Mouse (Mus musculus) liver, adult 2 months (tissue): ENCODE data around the gene Ror1. TPM values are rescaled to one million over a fixed set of nuclear protein-coding genes. Genes with fewer than 3 reads are reported as not detected.
A peak's percentile ranks its signal among the peaks of the same experiment; 100 is the strongest.

Experiments used
- DNase-seq: peaks from one replicate; pipeline ENCODE4 v3.0.0-alpha.2; 2011; ENCODE audit warnings: low read depth, low spot score; ENCODE audit errors: extremely low read depth
- H3K27ac ChIP-seq: fragments of 200-500 bp; replicated peaks from 2 replicates; pipeline ENCODE4 v1.5.1; 2012; ENCODE audit warnings: low read depth, mild to moderate bottlenecking, control low read depth, inconsistent platforms, low read length; ENCODE audit not compliant: insufficient read depth
- H3K27me3 ChIP-seq: fragments of 200-500 bp; 2 replicates; pipeline ENCODE4 v1.6.1; 2012; ENCODE audit warnings: mild to moderate bottlenecking, moderate library complexity, low read length, inconsistent platforms; ENCODE audit not compliant: control insufficient read depth, insufficient read depth
- H3K36me3 ChIP-seq: fragments of 200-500 bp; 2 replicates; pipeline ENCODE4 v1.6.1; 2012; ENCODE audit warnings: low read length, inconsistent platforms; ENCODE audit not compliant: control insufficient read depth, insufficient read depth
- H3K4me1 ChIP-seq: fragments of 200-500 bp; 2 replicates; pipeline ENCODE4 v1.6.1; 2011; ENCODE audit warnings: low read length; ENCODE audit not compliant: control insufficient read depth, insufficient read depth
- H3K4me3 ChIP-seq: fragments of 200-500 bp; 2 replicates; pipeline ENCODE4 v1.5.1; 2011; ENCODE audit warnings: low read depth, mild to moderate bottlenecking, control low read depth, low read length, moderate library complexity; ENCODE audit not compliant: insufficient read depth
- H3K79me2 ChIP-seq: fragments of 200-500 bp; 2 replicates; pipeline ENCODE4 v1.6.1; 2012; ENCODE audit warnings: inconsistent platforms, mild to moderate bottlenecking, low read length, moderate library complexity; ENCODE audit not compliant: control insufficient read depth, insufficient read depth
- H3K9ac ChIP-seq: fragments of 200-500 bp; 2 replicates; pipeline ENCODE4 v1.6.1; 2012; ENCODE audit warnings: low read depth, mild to moderate bottlenecking, control low read depth, inconsistent platforms, low read length
- CTCF ChIP-seq: fragments of 200-500 bp; IDR thresholded peaks from 2 replicates; pipeline ENCODE4 v1.5.1; 2011; ENCODE audit warnings: low read depth, low read length, control low read depth
- POLR2A ChIP-seq: fragments of 200-500 bp; IDR thresholded peaks from 2 replicates; pipeline ENCODE4 v1.6.1; 2011; ENCODE audit warnings: low read length, control low read depth; ENCODE audit not compliant: insufficient read depth; ENCODE audit errors: extremely low read depth
- WGBS: fragments of 180-500 bp; shearing (Covaris S2); methylation state at CpG from one replicate; pipeline ENCODE4 v1.1.7; 2018; 5-methylcytosine and 5-hydroxymethylcytosine counted together
- polyA plus RNA-seq: library from polyadenylated mRNA; depleted of rRNA; stranded (reverse); fragments of >200 nt; gene quantifications from 2 replicates; pipeline ENCODE4 v1.2.3, GENCODE M21; 2012
- total RNA-seq: library from RNA; depleted of rRNA; stranded (reverse); fragments of >200 nt; gene quantifications from 2 replicates; pipeline ENCODE4 v1.2.3, GENCODE M21; 2014

Gene Ror1
- total and polyA plus RNA-seq, 2 experiments = 0.56 to 1.4 TPM

DNA sequence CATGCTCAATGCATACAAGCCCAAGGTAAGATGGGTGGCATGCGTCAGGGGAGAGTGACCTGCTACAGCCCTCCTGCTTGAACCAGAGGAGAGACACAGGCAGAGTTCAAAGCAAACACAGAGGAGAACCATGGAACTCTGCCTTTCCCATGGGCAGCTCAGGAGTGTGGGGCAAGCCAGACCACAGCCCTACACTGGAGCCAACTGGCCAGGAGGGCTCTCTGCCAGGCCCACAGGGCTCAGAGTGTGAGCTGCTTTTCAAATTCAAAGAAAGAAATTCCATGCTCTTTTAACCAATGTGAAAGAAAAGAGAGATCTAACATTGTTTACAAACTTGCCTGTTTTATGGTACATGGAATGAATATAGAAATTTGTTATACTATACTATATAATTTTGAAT is 330.5 kb downstream of the Ror1 start:
- Histone ChIP-seq H3K36me3 (no peaks in the 10 kb centered on the region), H3K79me2 (no peaks in the 10 kb centered on the region), H3K9ac (no peak overlapping the region), H3K27me3 (no peaks in the 10 kb centered on the region), H3K4me1 (no peaks in the 10 kb centered on the region), H3K27ac (no peak overlapping the region), H3K4me3 (no peak overlapping the region)
- WGBS = 95% methylated on average over 1 of the region's 1 CpGs
- DNase-seq = no peak
- no peak for TF ChIP-seq POLR2A
- TF ChIP-seq CTCF = no peak

DNA sequence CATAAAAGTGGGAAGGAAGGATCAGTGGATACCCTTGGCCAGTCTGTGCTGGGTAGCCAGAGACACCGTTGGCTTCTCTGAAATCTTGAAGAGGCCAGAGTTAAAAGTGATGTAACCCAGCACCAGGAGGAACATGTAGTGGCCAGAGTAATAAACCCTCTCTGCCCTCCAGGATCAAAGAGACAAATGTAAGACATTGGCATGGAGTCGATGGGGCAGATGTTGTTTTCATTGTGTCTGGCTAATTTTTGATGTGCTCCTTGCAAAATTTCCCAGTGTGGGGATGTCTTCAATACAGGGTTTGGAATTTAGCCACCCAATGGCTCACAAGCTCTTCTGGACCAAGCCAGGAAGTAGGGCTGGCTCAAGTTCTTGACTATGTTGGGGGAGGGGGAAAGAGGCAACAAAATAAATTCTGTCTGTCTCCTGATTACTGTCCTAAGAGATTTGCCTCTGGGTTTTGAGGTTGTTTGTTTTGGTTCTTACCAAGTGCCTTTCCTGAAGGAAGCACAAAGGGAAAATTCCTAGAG is 333.8 kb downstream of the Ror1 start:
- Histone ChIP-seq H3K9ac (no peak overlapping the region), H3K4me3 (no peak overlapping the region), H3K27me3 (no peaks in the 10 kb centered on the region), H3K27ac (no peak overlapping the region), H3K36me3 (no peaks in the 10 kb centered on the region), H3K4me1 (no peaks in the 10 kb centered on the region), H3K79me2 (no peaks in the 10 kb centered on the region)
- peak; percentile 5 for DNase-seq
- 85% methylated on average over 2 of the region's 2 CpGs for WGBS
- no peak for TF ChIP-seq CTCF
- no peak for TF ChIP-seq POLR2A

DNA sequence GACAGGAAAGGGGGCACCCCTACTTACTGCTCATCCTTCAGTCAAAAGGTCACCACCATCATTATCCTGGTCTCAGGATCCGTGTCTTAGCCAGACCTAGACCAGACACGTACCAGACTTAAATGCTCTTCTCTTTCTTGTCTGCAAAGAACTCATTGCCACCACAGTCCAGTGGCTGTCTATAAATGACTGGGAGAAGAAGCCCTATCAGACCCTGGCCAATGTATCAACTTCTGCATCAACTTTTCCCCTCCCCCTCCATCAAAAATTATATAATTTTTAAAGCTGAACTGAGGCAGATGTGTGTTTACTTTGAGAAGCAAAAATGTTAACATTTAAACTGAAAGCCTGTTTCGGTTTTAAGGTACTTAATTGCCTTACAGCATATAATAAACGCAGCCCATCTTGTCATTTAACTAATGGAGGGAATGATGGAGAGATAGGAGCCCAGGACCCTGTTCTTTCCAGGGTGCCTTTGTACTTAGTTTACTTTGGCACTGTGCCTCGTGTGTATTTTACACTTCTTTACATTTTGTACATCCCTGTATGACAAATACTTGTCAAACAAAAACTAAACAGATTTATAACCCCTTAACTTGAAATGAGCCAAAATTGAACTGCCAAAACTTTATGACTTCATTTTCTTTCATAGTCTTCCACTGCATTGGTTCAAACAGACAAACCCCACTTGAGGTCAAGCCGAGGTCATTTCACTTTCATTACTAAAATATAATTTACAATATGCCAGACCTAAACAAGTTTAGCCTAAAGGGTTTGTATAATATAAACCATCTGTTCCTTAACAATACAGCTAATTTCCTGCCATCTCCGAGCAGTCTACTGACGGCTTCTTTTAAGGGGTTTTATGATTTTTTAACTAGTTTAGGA is 339.9 kb downstream of the Ror1 start:
- H3K79me2 ChIP-seq = no peaks in the 10 kb centered on the region
- TF ChIP-seq CTCF (no peak), POLR2A (no peak)
- DNase-seq = no peak
- H3K27me3 ChIP-seq = no peaks in the 10 kb centered on the region
- WGBS = 77% methylated on average over 8 of the region's 8 CpGs
- no peak overlapping the region for H3K4me3 ChIP-seq
- no peaks in the 10 kb centered on the region for H3K4me1 ChIP-seq
- H3K27ac ChIP-seq = no peak overlapping the region
- H3K9ac ChIP-seq = no peak overlapping the region
- no peaks in the 10 kb centered on the region for H3K36me3 ChIP-seq

DNA sequence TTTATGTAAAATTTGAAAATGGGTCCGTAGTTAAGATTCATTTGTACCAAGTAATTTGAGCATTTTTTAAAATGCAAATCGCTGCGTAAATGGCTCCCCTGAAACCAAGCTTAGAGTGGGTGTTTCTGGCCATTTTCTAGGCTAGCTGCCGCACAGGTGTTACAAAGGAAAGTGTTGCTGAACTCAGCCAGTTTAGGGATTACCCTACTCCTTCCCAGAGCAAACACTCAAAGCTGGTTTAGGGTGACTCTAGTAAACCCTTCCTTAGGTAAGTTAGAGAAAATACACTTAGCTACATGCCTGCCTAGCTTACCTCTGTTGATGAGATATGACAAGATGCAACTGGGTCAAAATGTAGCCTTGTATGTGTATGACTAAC is 340.6 kb downstream of the Ror1 start:
- H3K27me3 ChIP-seq = no peaks in the 10 kb centered on the region
- no peak overlapping the region for H3K9ac ChIP-seq
- no peak overlapping the region for H3K4me3 ChIP-seq
- no peaks in the 10 kb centered on the region for H3K79me2 ChIP-seq
- TF ChIP-seq CTCF (no peak), POLR2A (no peak)
- no peak overlapping the region for H3K27ac ChIP-seq
- H3K36me3 ChIP-seq = no peaks in the 10 kb centered on the region; the same call in 1 of the 2 replicates
- no peaks in the 10 kb centered on the region for H3K4me1 ChIP-seq
- DNase-seq = no peak
- WGBS = 91% methylated on average over 4 of the region's 4 CpGs

DNA sequence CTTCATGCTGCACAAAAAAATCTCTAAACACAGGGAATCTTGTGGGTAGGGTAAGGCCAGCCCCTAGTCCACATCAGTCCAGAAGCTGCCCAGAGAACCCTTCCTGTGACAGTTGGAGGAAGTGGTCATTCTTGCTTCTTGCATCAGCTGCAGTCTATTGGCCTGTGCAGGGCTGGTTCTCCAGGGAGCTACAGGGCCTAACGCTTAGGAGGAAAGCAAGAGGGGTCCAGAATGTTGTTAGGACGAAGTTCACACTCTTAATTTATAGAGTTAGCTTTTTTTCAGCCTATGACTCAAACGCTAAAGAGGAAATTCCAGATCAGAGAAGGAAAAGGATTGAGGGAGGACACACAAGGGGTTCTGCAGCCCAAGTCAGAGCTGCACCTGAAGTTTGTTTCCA is 351.3 kb downstream of the Ror1 start:
- DNase-seq = no peak
- no peak overlapping the region for H3K27ac ChIP-seq
- H3K4me3 ChIP-seq = no peak overlapping the region
- WGBS = 72% methylated on average over 3 of the region's 3 CpGs
- H3K79me2 ChIP-seq = no peaks in the 10 kb centered on the region
- H3K27me3 ChIP-seq = no peaks in the 10 kb centered on the region
- no peaks in the 10 kb centered on the region for H3K36me3 ChIP-seq
- H3K4me1 ChIP-seq = no peaks in the 10 kb centered on the region
- TF ChIP-seq CTCF (no peak), POLR2A (no peak)
- H3K9ac ChIP-seq = no peak overlapping the region
